Mouse (Mus musculus): ENCODE data around the gene Dedd2.
A peak's percentile ranks its signal among the peaks of the same experiment; 100 is the strongest.

DNA sequence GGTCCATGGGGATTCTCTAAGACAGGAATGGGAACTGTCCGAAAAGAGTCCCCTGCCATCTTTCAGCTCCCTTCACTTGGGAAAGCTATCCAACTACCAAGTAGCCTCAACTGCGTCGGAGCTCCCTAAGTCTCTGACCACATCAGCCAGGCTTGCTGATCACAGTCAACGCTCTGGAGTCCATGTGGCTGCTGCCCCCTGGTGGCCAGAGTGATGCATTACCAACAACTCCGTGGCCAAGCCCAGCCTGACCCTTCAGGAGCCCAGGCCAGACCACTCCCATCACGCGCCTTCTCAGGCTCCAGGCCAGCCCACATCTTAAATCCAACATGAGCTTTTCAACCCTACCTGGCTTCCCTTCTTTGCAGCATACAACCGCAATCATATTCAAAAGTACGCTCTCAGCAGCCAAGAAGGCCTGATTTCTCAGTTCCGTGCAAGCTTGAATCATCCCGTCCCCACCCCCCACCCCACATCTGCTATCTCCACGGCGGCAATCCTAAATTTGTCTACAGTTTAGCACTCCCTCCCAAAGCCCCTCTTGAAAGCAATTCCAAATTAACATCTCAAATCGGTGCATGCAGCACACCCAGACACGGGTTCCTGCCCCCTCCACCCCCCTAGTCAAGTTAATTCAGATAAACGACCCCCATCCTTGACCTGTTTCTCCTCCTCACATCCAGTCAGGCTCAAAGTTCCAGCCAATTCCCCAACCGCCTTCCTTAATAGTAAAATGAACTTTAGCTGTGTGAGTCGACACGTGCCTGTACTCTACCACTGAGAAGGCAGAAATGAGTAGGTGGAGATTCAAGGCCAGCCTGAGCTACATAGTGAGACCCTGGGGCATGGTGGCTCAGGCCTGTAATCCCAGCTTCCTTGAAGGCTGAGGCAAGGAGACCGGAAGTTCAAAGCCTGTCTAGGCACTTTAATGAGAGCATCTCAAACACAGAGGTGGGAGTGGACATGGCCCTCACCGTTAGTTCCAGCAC is 32.5 kb downstream of the Dedd2 start:
- TF ChIP-seq POLR2A (IDR thresholded peaks at IDR 0.05; ENCODE audit: borderline replicate concordance, insufficient read depth, low read length): no peak
- peak; percentile 99 for TF ChIP-seq CTCF (IDR thresholded peaks at IDR 0.05; ENCODE audit: borderline replicate concordance, insufficient read depth, low read depth, low read length)

Data from cerebellum, adult 2 months (tissue).